Mouse (Mus musculus): ENCODE results near the gene Snx18.

DNA sequence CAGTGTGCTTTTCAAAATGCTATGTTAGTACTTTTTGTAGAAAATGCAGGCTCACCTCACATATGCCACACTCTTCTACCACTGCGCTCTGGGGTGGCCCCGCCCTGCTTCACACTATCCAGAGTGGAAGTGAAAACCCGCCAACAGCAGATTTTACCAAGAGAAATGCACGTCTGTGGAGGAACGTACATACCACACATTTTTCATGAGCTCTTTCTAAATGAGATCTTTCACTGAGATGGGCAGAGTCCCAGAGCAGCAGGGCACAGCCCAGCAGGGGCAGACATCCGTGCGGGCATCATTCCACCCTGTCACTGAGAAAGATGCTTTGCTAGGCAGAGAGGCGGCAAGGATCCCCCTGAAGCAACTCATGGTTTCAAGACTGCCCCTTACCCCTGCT lies 22.4 kb downstream of the Snx18 start:
- TF ChIP-seq CTCF (IDR thresholded peaks at IDR 0.05) (no peak), EP300 (IDR thresholded peaks at IDR 0.05) (no peak)
